Mouse (Mus musculus) limb, embryonic 11.5 days (tissue): ENCODE results near the gene Hpca. TPM values are rescaled to one million over a fixed set of nuclear protein-coding genes. Genes with fewer than 3 reads are reported as not detected.
A peak's percentile ranks its signal among the peaks of the same experiment; 100 is the strongest.

Experiments used
- ATAC-seq: fragments of 200-750 bp; cut with Nextera tagmentation; 2 replicates; pipeline ENCODE4 v1.8.0; 2017; ENCODE audit warnings: low read depth; ENCODE audit not compliant: insufficient number of reproducible peaks, low FRiP score, low TSS enrichment
- DNase-seq: peaks from one replicate; pipeline ENCODE4 v3.0.0-alpha.2; 2015; ENCODE audit warnings: low spot score
- H3K27ac ChIP-seq: fragments of 300-500 bp; sonication (generic); replicated peaks from 2 replicates; pipeline ENCODE4 v1.5.1; 2014; ENCODE audit warnings: low read depth, mild to moderate bottlenecking, low read length
- H3K27me3 ChIP-seq: fragments of 300-500 bp; sonication (generic); 2 replicates; pipeline ENCODE4 v1.6.1; 2014; ENCODE audit warnings: mild to moderate bottlenecking, low read length, mixed read lengths; ENCODE audit not compliant: control insufficient read depth, insufficient read depth
- H3K36me3 ChIP-seq: fragments of 300-500 bp; sonication (generic); 2 replicates; pipeline ENCODE4 v1.6.1; 2014; ENCODE audit warnings: mild to moderate bottlenecking, low read length, moderate library complexity, mixed read lengths; ENCODE audit not compliant: control insufficient read depth, insufficient read depth
- H3K4me1 ChIP-seq: fragments of 300-500 bp; sonication (generic); 2 replicates; pipeline ENCODE4 v1.6.1; 2014; ENCODE audit warnings: low read length, mixed read lengths; ENCODE audit not compliant: control insufficient read depth, insufficient read depth
- H3K4me2 ChIP-seq: fragments of 300-500 bp; sonication (generic); 2 replicates; pipeline ENCODE4 v1.6.1; 2014; ENCODE audit warnings: low read depth, mild to moderate bottlenecking, moderate library complexity; ENCODE audit not compliant: severe bottlenecking
- H3K4me3 ChIP-seq: fragments of 300-500 bp; sonication (generic); 2 replicates; pipeline ENCODE4 v1.5.1; 2014; ENCODE audit warnings: low read depth, low read length
- H3K9ac ChIP-seq: fragments of 300-500 bp; sonication (generic); 2 replicates; pipeline ENCODE4 v1.6.1; 2014; ENCODE audit warnings: mild to moderate bottlenecking, low read length
- H3K9me3 ChIP-seq: fragments of 300-500 bp; sonication (generic); 2 replicates; pipeline ENCODE4 v1.6.1; 2016; ENCODE audit warnings: low read length; ENCODE audit not compliant: control insufficient read depth
- WGBS: fragments of 180-500 bp; shearing (Covaris S2); extraction: QIAGEN DNeasy Blood & Tissue Kit; methylation state at CpG from one replicate; pipeline ENCODE4 v1.1.7; 2014; 5-methylcytosine and 5-hydroxymethylcytosine counted together
- polyA plus RNA-seq: library from polyadenylated mRNA; unstranded; fragments of >200 nt; fragmentation: Nextera tagmentation; extraction: Ambion mirVana; gene quantifications from 2 replicates; pipeline ENCODE4 v1.2.1, GENCODE M21; 2014

Gene Hpca
- polyA plus RNA-seq, 1 experiment from 2014 or later = 0.19 TPM

DNA sequence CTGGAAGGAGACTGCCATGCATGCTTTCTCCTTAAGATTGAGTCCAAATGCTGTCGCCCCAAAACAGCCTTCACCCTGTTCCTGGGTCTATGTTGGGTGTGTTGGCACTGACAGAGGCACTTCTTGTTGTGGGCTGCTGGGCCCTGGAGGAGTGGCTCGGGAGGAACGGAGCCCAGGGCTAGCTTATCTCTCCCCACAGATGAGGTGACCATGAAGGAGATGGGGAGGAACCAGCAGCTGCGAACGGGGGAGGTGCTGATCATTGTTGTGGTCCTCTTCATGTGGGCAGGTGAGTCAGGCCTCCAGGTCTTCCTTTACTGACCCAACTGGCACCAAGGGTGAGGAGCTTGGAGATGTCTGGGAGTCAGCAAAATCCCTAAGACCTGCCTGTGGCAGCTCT, 17.8 kb upstream of the Hpca start:
- no peak for DNase-seq
- Histone ChIP-seq H3K4me3 (no peak overlapping the region), H3K9me3 (no peaks in the 10 kb centered on the region), H3K4me1 (0 out of 2 replicates have a peak, but pooled peaks cover 6% of the 10 kb centered on the region), H3K9ac (0 out of 2 replicates have a peak overlapping the region, but pooled peaks have one; percentile 12), H3K36me3 (no peaks in the 10 kb centered on the region), H3K27ac (no peak overlapping the region), H3K4me2 (no peak overlapping the region), H3K27me3 (peaks cover 20% of the 10 kb centered on the region; the same call in 1 of the 2 replicates)
- WGBS = 91% methylated on average over 5 of the region's 5 CpGs
- ATAC-seq = no peak

DNA sequence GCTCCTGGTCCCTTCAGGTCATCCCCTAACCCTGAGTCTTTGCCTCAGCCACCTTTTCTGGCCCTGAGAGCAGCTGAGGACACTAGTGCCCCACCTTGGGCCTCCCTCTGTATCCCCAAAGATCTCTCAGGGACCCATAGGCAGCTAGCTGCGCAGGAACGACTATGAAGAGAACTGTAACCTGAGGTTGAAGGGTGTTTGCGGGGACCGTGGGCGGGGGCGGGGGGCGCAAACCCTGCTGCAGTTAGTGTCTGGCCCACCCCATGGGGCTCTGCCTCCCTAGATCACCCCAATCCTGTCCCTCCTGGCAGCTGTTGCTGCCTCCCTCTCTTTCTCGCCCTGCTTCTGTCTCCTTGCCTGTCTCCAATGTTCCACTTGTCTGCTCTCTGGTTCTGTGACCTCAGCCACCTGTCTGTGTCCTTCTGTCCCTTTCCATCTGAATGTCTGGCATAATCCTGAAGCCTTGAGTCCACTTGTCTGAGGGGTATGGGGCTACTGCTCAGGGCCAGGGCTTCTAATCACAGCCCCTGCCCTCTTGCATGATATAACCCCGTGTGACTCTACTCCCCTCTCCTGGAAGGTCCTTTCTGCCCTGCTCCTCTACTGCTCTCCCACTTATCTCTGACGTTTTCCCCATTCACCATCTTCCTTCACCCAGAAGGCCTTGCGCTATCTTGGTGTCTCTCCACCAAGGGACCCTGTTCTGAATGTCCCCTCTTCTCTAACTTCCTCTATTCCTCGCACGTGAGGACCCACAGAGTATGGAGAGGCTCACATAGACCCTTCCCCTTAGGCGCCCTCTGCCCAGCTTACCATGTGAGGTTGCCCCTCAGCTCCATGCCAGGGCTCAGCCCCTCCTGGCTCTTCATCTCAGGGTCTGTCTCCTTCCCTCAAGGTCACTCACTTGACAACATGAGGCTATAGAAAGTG, 15.8 kb upstream of the Hpca start:
- Histone ChIP-seq H3K4me1 (0 out of 2 replicates have a peak, but pooled peaks cover 7% of the 10 kb centered on the region), H3K27me3 (peaks cover 20% of the 10 kb centered on the region; the same call in 1 of the 2 replicates), H3K4me3 (peak overlapping the region; percentile 49), H3K9me3 (no peaks in the 10 kb centered on the region), H3K4me2 (peak overlapping the region; percentile 95), H3K27ac (no peak overlapping the region), H3K9ac (peak overlapping the region; percentile 78), H3K36me3 (no peaks in the 10 kb centered on the region)
- ATAC-seq = no peak
- 48% methylated on average over 14 of the region's 14 CpGs for WGBS
- DNase-seq = no peak

- Histone ChIP-seq H3K4me1 (0 out of 2 replicates have a peak, but pooled peaks cover 7% of the 10 kb centered on the region), H3K9me3 (no peaks in the 10 kb centered on the region), H3K36me3 (no peaks in the 10 kb centered on the region), H3K4me2 (peak within 1 kb of the TSS; percentile 95), H3K4me3 (peak within 1 kb of the TSS; percentile 49), H3K27me3 (peaks cover 20% of the 10 kb centered on the region; the same call in 1 of the 2 replicates), H3K9ac (peak within 1 kb of the TSS; percentile 78), H3K27ac (0 out of 2 replicates have a peak within 1 kb of the TSS, but pooled peaks have one; percentile 3)
- 2% methylated on average over 17 of the region's 80 CpGs for WGBS
- DNase-seq (peak; percentile 51), ATAC-seq (0 out of 2 replicates have a peak, but pooled peaks have one; percentile 18)
Observed at GRCm38 (mm10) chr4:129136579-129137391, 14.9 kb upstream of the Hpca start, which contains the start of gene Fndc5. Fndc5 (plus strand) TSS chr4:129136999.

DNA sequence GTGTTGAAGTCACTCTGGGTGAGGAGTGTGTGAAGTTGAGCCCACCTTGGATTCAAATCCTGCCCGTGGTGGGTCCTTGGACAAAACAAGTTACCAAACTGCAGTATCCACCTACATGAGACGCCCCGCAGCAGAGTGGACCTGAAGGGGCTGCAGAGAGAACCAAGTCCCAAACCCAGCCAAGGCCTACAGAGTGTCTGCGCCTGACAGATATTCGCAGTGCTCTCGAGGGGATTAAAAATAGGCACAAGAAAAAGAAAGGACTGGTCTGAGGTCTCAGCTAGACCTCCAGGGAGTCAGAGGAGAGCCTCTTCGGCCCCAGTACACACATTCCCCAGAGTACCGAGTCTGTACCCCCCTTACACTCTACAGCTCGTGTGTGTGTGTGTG, 14.3 kb upstream of the Hpca start:
- Histone ChIP-seq H3K36me3 (no peaks in the 10 kb centered on the region), H3K27ac (no peak overlapping the region), H3K9me3 (no peaks in the 10 kb centered on the region), H3K4me3 (peak overlapping the region; percentile 49), H3K4me2 (peak overlapping the region; percentile 95), H3K9ac (peak overlapping the region; percentile 78), H3K4me1 (0 out of 2 replicates have a peak, but pooled peaks cover 7% of the 10 kb centered on the region), H3K27me3 (peaks cover 20% of the 10 kb centered on the region; the same call in 1 of the 2 replicates)
- DNase-seq (no peak), ATAC-seq (no peak)
- WGBS = 31% methylated on average over 9 of the region's 9 CpGs

DNA sequence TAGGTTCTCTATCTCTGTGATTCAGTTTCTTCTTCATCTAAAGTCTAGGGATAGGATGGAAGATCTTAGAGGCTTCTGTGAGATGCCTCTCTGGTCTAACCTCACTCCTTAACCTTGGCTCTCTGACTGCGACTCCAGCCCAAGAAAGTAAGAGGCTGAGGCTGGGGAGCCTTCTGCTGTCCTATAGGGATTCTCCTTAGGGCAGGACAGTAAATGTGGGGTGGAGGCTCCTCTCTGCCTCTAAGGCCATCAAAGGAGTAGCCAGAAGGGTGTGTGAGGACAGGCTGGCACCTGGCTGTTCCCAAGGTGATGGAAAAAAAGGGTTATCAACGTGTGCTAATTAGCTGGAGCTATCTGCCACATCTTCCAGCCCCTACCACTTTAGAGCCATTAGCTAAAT, 13.8 kb upstream of the Hpca start:
- ATAC-seq (no peak), DNase-seq (no peak)
- H3K4me2 ChIP-seq = no peak overlapping the region
- H3K9ac ChIP-seq = no peak overlapping the region
- H3K36me3 ChIP-seq = no peaks in the 10 kb centered on the region
- no peak overlapping the region for H3K27ac ChIP-seq
- no peaks in the 10 kb centered on the region for H3K9me3 ChIP-seq
- 0 out of 2 replicates have a peak, but pooled peaks cover 7% of the 10 kb centered on the region for H3K4me1 ChIP-seq
- peaks cover 20% of the 10 kb centered on the region; the same call in 1 of the 2 replicates for H3K27me3 ChIP-seq
- H3K4me3 ChIP-seq = no peak overlapping the region
- 53% methylated on average over 2 of the region's 2 CpGs for WGBS

GRCm38 (mm10) chr4:129134799-129135585, 13.2 kb upstream of the Hpca start:
- no peak overlapping the region for H3K4me2 ChIP-seq
- H3K27ac ChIP-seq = no peak overlapping the region
- peaks cover 20% of the 10 kb centered on the region; the same call in 1 of the 2 replicates for H3K27me3 ChIP-seq
- WGBS = 10% methylated on average over 15 of the region's 15 CpGs
- H3K9ac ChIP-seq = no peak overlapping the region; the same call in 1 of the 2 replicates
- H3K4me3 ChIP-seq = no peak overlapping the region
- H3K9me3 ChIP-seq = no peaks in the 10 kb centered on the region
- ATAC-seq (no peak), DNase-seq (peak; percentile 95)
- no peaks in the 10 kb centered on the region for H3K36me3 ChIP-seq
- 0 out of 2 replicates have a peak, but pooled peaks cover 9% of the 10 kb centered on the region for H3K4me1 ChIP-seq

DNA sequence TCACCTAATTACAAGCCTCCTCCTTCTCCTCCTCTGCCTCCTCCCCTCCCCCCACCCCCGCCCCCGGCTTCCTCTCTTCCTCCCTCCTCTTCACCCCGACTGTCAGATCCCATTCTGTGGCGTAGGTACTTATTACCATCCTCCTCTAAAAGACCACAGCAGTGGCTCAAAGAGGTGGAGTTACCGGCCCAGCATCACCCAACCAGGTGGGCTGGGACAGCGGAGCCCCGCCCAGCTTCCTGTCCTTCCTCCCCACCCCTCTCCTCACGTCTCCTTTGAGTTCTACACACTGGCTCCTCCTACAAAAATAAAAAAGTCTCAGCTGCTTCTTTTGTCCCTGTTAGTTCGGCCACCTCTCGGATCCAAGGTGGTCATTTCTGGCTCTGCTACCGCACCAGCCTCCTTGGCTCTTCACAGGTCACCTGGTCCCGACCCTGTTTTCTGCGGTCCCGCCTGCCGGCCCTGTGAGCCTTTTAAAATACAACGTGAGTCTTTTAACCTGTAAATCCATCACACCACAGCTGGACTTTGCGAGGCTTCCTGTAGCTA, 9.0 kb upstream of the Hpca start:
- Histone ChIP-seq H3K9me3 (no peaks in the 10 kb centered on the region), H3K9ac (peak overlapping the region; percentile 52), H3K27me3 (peaks cover 4% of the 10 kb centered on the region; the same call in 1 of the 2 replicates), H3K4me3 (peak overlapping the region; percentile 28), H3K4me2 (peak overlapping the region; percentile 32), H3K27ac (no peak overlapping the region; the same call in 1 of the 2 replicates), H3K36me3 (no peaks in the 10 kb centered on the region), H3K4me1 (0 out of 2 replicates have a peak, but pooled peaks cover 5% of the 10 kb centered on the region)
- WGBS = 2% methylated on average over 16 of the region's 17 CpGs
- DNase-seq (peak; percentile 75), ATAC-seq (peak; percentile 83)
